Mouse (Mus musculus) lung, postnatal 0 days (tissue): ENCODE measurements at regions not wholly inside any gene's neighbourhood (a gene's known extent, or its start where the extent isn't known, plus 50 kb on each side); places are given as distances from the start of the nearest gene placed in this dataset.
A peak's percentile ranks its signal among the peaks of the same experiment; 100 is the strongest.

ENCODE experiments used
- ATAC-seq: fragments of 200-750 bp; cut with Nextera tagmentation; 2 replicates; pipeline ENCODE4 v1.8.0; 2017; ENCODE audit warnings: moderate library complexity
- DNase-seq: peaks from one replicate; pipeline ENCODE4 v3.0.0-alpha.2; 2016; ENCODE audit warnings: low spot score
- H3K27ac ChIP-seq: fragments of 300-500 bp; sonication (generic); 2 replicates; pipeline ENCODE4 v1.5.1; 2014; ENCODE audit warnings: antibody characterized with exemption, mild to moderate bottlenecking, low read length, mixed read lengths
- H3K27me3 ChIP-seq: fragments of 300-500 bp; sonication (generic); replicated peaks from 2 replicates; pipeline ENCODE4 v1.6.1; 2014; ENCODE audit warnings: low read length, mixed read lengths; ENCODE audit not compliant: insufficient read depth
- H3K36me3 ChIP-seq: fragments of 300-500 bp; sonication (generic); 2 replicates; pipeline ENCODE4 v1.6.1; 2014; ENCODE audit warnings: low read length, mixed read lengths; ENCODE audit not compliant: insufficient read depth
- H3K4me1 ChIP-seq: fragments of 300-500 bp; sonication (generic); 2 replicates; pipeline ENCODE4 v1.6.1; 2014; ENCODE audit warnings: antibody characterized with exemption, low read depth, low read length, mixed read lengths; ENCODE audit not compliant: insufficient read depth
- H3K4me2 ChIP-seq: fragments of 300-500 bp; sonication (generic); replicated peaks from 2 replicates; pipeline ENCODE4 v1.6.1; 2014; ENCODE audit warnings: low read depth, mild to moderate bottlenecking, low read length, moderate library complexity, mixed read lengths
- H3K4me3 ChIP-seq: fragments of 300-500 bp; sonication (generic); 2 replicates; pipeline ENCODE4 v1.5.1; 2014; ENCODE audit warnings: low read depth, low read length
- H3K9ac ChIP-seq: fragments of 300-500 bp; sonication (generic); replicated peaks from 2 replicates; pipeline ENCODE4 v1.6.1; 2014; ENCODE audit warnings: low read depth, mild to moderate bottlenecking
- H3K9me3 ChIP-seq: fragments of 300-500 bp; sonication (generic); 2 replicates; pipeline ENCODE4 v1.6.1; 2016; ENCODE audit warnings: low read length, mixed read lengths
- CTCF ChIP-seq: IDR thresholded peaks from 2 replicates; pipeline ENCODE4 v1.5.1; 2016; ENCODE audit warnings: antibody characterized with exemption, mild to moderate bottlenecking
- EP300 ChIP-seq: IDR thresholded peaks from 2 replicates; pipeline ENCODE4 v1.6.1; 2016; ENCODE audit warnings: antibody characterized with exemption, mild to moderate bottlenecking, control low read depth
- WGBS: fragments of 180-500 bp; shearing (Covaris S2); extraction: QIAGEN DNeasy Blood & Tissue Kit; methylation state at CpG from one replicate; pipeline ENCODE4 v1.1.7; 2014; 5-methylcytosine and 5-hydroxymethylcytosine counted together

GRCm38 (mm10) chr7:134525041-134525440 is 139.6 kb upstream of the D7Ertd443e start:
- no peaks in the 10 kb centered on the region for H3K4me1 ChIP-seq
- no peaks in the 10 kb centered on the region for H3K9me3 ChIP-seq
- H3K27ac ChIP-seq, result no peak overlapping the region
- no peaks in the 10 kb centered on the region for H3K36me3 ChIP-seq
- H3K27me3 ChIP-seq, result no peaks in the 10 kb centered on the region
- no peak overlapping the region for H3K4me2 ChIP-seq
- no peak for DNase-seq
- 87% methylated on average over 1 of the region's 1 CpGs for WGBS
- TF ChIP-seq CTCF (no peak), EP300 (no peak)
- no peak overlapping the region for H3K4me3 ChIP-seq
- ATAC-seq, result no peak
- no peak overlapping the region for H3K9ac ChIP-seq

DNA sequence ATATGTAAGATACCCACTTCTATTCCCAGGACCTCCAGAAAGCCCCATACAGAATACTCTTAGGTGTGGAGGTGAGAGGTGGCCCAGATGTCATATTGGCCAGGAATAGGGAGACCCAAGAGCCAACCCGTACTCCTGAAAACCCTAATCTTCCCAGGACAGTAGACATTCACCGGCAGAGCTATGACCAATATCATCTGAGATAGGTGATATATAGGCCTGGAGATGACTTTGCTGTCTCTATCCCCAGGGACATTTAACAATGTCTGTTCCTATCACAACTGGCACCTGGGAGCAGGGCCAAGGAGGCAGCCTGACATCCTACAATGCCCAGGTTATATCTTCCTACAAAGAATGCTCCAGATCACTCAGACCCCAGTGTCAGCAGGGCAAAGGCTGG is 140.0 kb upstream of the D7Ertd443e start:
- ATAC-seq (no peak), DNase-seq (no peak)
- TF ChIP-seq EP300 (no peak), CTCF (no peak)
- H3K4me3 ChIP-seq, result no peak overlapping the region
- no peak overlapping the region for H3K4me2 ChIP-seq
- H3K9ac ChIP-seq, result no peak overlapping the region
- no peaks in the 10 kb centered on the region for H3K9me3 ChIP-seq
- H3K27me3 ChIP-seq, result no peaks in the 10 kb centered on the region
- H3K27ac ChIP-seq, result no peak overlapping the region
- no peaks in the 10 kb centered on the region for H3K36me3 ChIP-seq
- H3K4me1 ChIP-seq, result no peaks in the 10 kb centered on the region
- 93% methylated on average over 2 of the region's 2 CpGs for WGBS

GRCm38 (mm10) chr7:134527351-134527750 is 141.9 kb upstream of the D7Ertd443e start:
- no peaks in the 10 kb centered on the region for H3K27me3 ChIP-seq
- H3K9ac ChIP-seq, result no peak overlapping the region
- no peak overlapping the region for H3K4me3 ChIP-seq
- H3K27ac ChIP-seq, result no peak overlapping the region
- DNase-seq (peak; percentile 62), ATAC-seq (peak; percentile 33)
- no peaks in the 10 kb centered on the region for H3K9me3 ChIP-seq
- no peaks in the 10 kb centered on the region for H3K4me1 ChIP-seq
- no peak overlapping the region for H3K4me2 ChIP-seq
- 67% methylated on average over 2 of the region's 2 CpGs for WGBS
- no peaks in the 10 kb centered on the region for H3K36me3 ChIP-seq
- no peak for TF ChIP-seq CTCF
- 0 out of 2 replicates have a peak, but pooled peaks have one; percentile 13 for TF ChIP-seq EP300

DNA sequence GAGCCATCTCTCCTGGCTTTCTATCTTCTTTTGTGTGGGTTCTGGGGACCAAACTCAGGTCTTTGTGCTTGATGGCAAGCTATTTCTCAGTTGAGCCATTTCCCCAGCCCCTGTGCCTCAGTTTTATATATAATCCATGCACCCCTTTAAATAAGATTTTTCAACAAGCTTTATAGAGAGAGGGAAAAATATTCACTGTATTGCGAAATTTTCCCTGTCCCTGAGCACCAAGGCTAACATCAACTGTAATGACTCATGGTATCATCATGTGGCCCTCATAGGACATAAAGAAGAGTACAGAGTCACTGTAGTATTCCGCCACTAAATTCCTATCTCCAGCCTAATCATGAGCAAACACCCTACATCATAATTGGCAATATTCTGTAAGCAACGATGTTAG is 142.4 kb upstream of the Dock1 start:
- Histone ChIP-seq H3K27ac (no peak overlapping the region), H3K27me3 (no peaks in the 10 kb centered on the region), H3K4me1 (no peaks in the 10 kb centered on the region), H3K36me3 (no peaks in the 10 kb centered on the region), H3K4me2 (no peak overlapping the region), H3K9me3 (no peaks in the 10 kb centered on the region), H3K9ac (no peak overlapping the region), H3K4me3 (no peak overlapping the region)
- ATAC-seq, result no peak
- DNase-seq, result peak; percentile 11
- 84% methylated on average over 3 of the region's 3 CpGs for WGBS
- TF ChIP-seq CTCF (no peak), EP300 (no peak)

DNA sequence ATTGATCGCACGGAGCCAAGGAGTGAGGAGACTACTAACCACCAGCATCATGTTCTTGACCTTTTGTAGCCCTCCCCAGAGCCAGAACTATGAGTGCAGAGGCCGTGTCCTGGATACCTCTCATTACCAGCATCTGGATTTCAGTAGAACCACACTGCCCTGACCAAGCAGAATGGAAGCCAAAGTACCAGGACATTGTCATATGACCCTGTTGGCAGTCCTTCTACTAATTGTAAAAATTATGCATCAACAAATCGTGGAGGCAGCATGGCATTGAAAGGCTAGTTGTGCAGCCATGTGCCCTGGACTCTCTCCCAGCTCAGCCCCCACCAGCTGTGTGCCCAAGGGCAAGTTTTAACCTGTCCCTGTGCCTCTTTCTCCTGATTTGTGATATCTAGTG is 135.6 kb upstream of the Dock1 start:
- WGBS, result 74% methylated on average over 4 of the region's 4 CpGs
- DNase-seq, result no peak

GRCm38 (mm10) chr7:134541699-134542098 is 128.8 kb upstream of the Dock1 start:
- 48% methylated on average over 2 of the region's 2 CpGs for WGBS
- Histone ChIP-seq H3K36me3 (no peaks in the 10 kb centered on the region), H3K27me3 (no peaks in the 10 kb centered on the region), H3K9ac (no peak overlapping the region), H3K4me2 (no peak overlapping the region), H3K4me3 (no peak overlapping the region), H3K4me1 (no peaks in the 10 kb centered on the region), H3K9me3 (no peaks in the 10 kb centered on the region), H3K27ac (no peak overlapping the region)
- no peak for ATAC-seq
- TF ChIP-seq EP300 (no peak), CTCF (no peak)
- DNase-seq, result no peak

More for the DNA sequence above, 135.6 kb upstream of the Dock1 start:
- TF ChIP-seq CTCF (no peak), EP300 (no peak)
- no peak overlapping the region for H3K27ac ChIP-seq
- no peaks in the 10 kb centered on the region for H3K36me3 ChIP-seq
- no peak for ATAC-seq
- H3K4me1 ChIP-seq, result no peaks in the 10 kb centered on the region
- no peak overlapping the region for H3K4me2 ChIP-seq
- H3K27me3 ChIP-seq, result no peaks in the 10 kb centered on the region
- no peaks in the 10 kb centered on the region for H3K9me3 ChIP-seq
- H3K4me3 ChIP-seq, result no peak overlapping the region
- H3K9ac ChIP-seq, result no peak overlapping the region

GRCm38 (mm10) chr7:134546187-134546586 is 124.3 kb upstream of the Dock1 start:
- Histone ChIP-seq H3K4me3 (no peak overlapping the region), H3K9me3 (no peaks in the 10 kb centered on the region), H3K9ac (no peak overlapping the region), H3K4me2 (no peak overlapping the region), H3K4me1 (no peaks in the 10 kb centered on the region), H3K27ac (no peak overlapping the region), H3K36me3 (no peaks in the 10 kb centered on the region), H3K27me3 (no peaks in the 10 kb centered on the region)
- ATAC-seq, result no peak
- WGBS, result 80% methylated on average over 6 of the region's 6 CpGs
- TF ChIP-seq EP300 (no peak), CTCF (peak; percentile 39)
- no peak for DNase-seq
